Mouse (Mus musculus) fat pad, adult 2 months (tissue): ENCODE measurements around the gene Nhp2.
"Not testable (repeated sequence)": the region's sequence is repeated elsewhere in the genome, so short reads cannot be mapped to it uniquely, and the experiment has no call there.

Experiments used
- DNase-seq: peaks from one replicate; pipeline ENCODE4 v3.0.0-alpha.2; 2011; ENCODE audit warnings: low read depth, low spot score; ENCODE audit errors: extremely low read depth

Gene Nhp2

GRCm38 (mm10) chr11:51654891-51655290 is 35.4 kb downstream of the Nhp2 start:
- DNase-seq, result no peak

- DNase-seq, result no peak
Measured at GRCm38 (mm10) chr11:51656798-51657521, 37.4 kb downstream of the Nhp2 start.

- DNase-seq, result no peak
Measured at GRCm38 (mm10) chr11:51658291-51658690, 38.8 kb downstream of the Nhp2 start.

GRCm38 (mm10) chr11:51658705-51659104 is 39.2 kb downstream of the Nhp2 start:
- DNase-seq, result no peak

- DNase-seq, result no peak
Measured at GRCm38 (mm10) chr11:51661867-51662365, 42.4 kb downstream of the Nhp2 start.

GRCm38 (mm10) chr11:51662632-51663031 is 43.1 kb downstream of the Nhp2 start:
- DNase-seq, result no peak

- not testable (repeated sequence) for DNase-seq
Measured at GRCm38 (mm10) chr11:51664747-51665146, 45.2 kb downstream of the Nhp2 start.

- no peak for DNase-seq
Measured at GRCm38 (mm10) chr11:51670846-51671245, 51.3 kb downstream of the Nhp2 start.

- DNase-seq, result no peak
Measured at GRCm38 (mm10) chr11:51671376-51671775, 51.8 kb downstream of the Nhp2 start.

- peak; percentile 90 for DNase-seq
Measured at GRCm38 (mm10) chr11:51673291-51673690, 53.8 kb downstream of the Nhp2 start.
